Mouse (Mus musculus): ENCODE results near the gene Katna1.

Gene Katna1

GRCm38 (mm10) chr10:7725751-7726500 lies at the start of gene Katna1:
Gene Katna1 (plus strand): TSS chr10:7726000.
- DNase-seq (ENCODE audit: low spot score): peak; percentile 95

GRCm38 (mm10) chr10:7680731-7681301 lies 45.0 kb upstream of the Katna1 start, which contains the start of the genes Pcmt1 and Lats1:
Gene Pcmt1 (minus strand): TSS chr10:7681136.
Gene Lats1 (plus strand): TSS chr10:7681214.
- peak; percentile 88 for DNase-seq (ENCODE audit: low spot score)

- peak; percentile 86 for DNase-seq (ENCODE audit: low spot score)
These were observed 44.3 kb upstream of the Katna1 start for GRCm38 (mm10) chr10:7681343-7682025.

GRCm38 (mm10) chr10:7682249-7682648 lies 43.6 kb upstream of the Katna1 start:
- DNase-seq (ENCODE audit: low spot score): no peak

- no peak for DNase-seq (ENCODE audit: low spot score)
These were observed 38.9 kb upstream of the Katna1 start for GRCm38 (mm10) chr10:7686902-7687301.

DNA sequence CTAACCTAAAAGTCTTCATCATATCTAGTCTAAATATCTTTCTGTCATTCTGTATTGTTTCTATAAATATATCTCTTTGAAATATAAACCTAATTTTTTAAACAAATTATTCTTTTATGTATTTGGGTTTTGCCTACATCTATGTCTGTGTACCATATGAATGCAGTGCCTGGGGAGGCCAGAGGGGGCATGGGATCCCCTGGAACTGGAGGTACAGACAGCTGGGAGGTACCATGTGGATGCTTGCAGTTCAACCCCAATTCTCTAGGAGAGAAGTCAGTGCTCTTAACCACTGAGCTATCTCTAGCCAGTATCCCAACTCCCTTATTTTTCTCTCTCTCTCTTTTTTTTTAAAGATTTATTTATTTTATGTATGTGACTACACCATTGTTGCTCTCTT lies 30.5 kb upstream of the Katna1 start:
- DNase-seq (ENCODE audit: low spot score): no peak

DNA sequence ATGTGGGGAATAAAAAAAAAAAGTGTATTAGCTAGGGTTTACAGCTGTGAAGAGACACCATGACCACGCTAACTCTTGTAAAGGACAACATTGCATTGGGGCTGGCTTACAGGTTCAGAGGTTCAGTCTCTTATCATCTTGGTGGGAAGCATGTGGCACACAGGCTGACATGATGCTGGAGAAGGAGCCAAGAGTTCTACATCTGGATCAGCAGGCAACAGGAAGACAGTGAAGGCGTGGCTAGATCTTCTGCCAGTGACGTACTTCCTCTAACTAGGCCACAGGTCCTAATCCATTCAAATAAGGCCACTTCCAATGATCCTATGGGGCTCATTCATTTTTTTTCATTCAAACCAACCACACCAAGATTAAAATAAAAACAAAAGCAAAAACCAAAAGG lies 25.7 kb upstream of the Katna1 start:
- no peak for DNase-seq (ENCODE audit: low spot score)

DNA sequence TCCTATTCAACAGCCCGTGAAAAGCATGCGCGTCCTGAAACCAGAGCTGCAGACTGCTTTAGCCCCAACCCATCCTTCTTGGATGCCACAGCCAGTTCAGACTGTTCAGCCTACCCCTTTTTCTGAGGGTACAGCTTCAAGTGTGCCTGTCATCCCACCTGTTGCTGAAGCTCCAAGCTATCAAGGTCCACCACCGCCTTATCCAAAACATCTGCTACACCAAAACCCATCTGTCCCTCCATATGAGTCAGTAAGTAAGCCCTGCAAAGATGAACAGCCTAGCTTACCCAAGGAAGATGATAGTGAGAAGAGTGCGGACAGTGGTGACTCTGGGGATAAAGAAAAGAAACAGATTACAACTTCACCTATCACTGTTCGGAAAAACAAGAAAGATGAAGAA lies 23.2 kb upstream of the Katna1 start:
- no peak for DNase-seq (ENCODE audit: low spot score)

GRCm38 (mm10) chr10:7710121-7710520 lies 15.7 kb upstream of the Katna1 start:
- DNase-seq (ENCODE audit: low spot score): no peak

- no peak for DNase-seq (ENCODE audit: low spot score)
These were observed 13.3 kb upstream of the Katna1 start for GRCm38 (mm10) chr10:7712506-7712905.

DNA sequence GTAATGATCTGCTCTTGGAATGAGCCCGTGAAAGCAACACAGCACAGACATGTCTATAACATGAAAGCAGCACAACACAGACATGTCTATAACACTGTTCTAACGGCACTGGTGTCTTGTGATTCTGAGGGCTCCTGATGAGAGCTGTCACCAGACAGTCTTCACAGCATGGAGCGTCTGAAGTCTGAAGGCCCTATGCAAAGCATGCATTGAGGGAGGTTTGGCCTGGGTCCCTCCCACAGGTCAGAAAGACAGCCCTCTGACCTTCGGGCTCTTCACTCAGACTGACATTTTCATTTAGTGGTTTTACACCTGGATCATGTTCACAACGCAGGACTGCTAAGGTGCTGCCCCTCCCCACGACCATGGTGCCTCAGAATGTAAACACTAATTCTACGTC lies 10.7 kb upstream of the Katna1 start:
- DNase-seq (ENCODE audit: low spot score): no peak

GRCm38 (mm10) chr10:7726501-7726812 lies 657 bp downstream of the Katna1 start:
- DNase-seq (ENCODE audit: low spot score): no peak

GRCm38 (mm10) chr10:7727011-7727410 lies 1.2 kb downstream of the Katna1 start:
- no peak for DNase-seq (ENCODE audit: low spot score)

DNA sequence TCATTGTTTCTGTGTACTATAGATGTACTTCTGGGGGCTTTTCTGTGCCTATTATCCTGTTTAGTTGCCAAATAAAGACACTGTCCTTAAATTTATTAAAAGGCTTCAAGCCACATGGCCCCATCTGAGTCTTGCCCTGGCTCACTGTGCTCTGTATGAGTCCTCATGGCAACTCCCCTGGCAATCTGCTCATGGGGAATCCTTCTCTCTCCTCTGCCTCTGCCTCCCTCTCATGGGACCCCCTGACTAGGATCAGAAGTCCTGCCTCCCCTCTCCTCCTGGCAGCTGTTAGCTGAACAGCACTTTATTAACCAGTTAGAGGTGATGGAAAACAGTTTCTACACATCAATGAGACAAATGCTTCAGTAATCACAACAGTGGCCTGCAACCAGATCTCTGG lies 5.8 kb downstream of the Katna1 start:
- DNase-seq (ENCODE audit: low spot score): no peak

GRCm38 (mm10) chr10:7737122-7737521 lies 11.3 kb downstream of the Katna1 start:
- no peak for DNase-seq (ENCODE audit: low spot score)

DNA sequence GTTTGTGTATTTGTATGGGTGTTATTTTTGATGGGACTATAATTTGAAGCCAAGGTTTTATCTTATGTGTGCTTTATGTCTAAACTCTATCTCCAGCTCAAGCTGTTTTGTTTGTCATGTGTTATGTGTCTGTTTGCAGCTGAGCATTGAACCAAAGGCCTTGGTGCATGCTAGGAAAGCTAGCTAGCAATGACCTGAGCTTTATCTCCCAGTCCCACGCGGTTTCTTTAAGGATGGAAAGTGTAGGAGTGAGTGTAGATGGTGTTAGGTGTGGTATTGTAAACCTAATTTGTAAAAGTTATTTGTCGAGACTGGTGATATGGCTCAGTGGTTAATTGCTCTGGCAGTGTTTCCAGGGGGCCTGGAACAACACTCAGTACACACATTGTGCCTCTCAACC lies 12.1 kb downstream of the Katna1 start:
- DNase-seq (ENCODE audit: low spot score): no peak

GRCm38 (mm10) chr10:7745528-7745927 lies 19.7 kb downstream of the Katna1 start:
- peak; percentile 21 for DNase-seq (ENCODE audit: low spot score)

GRCm38 (mm10) chr10:7748752-7749151 lies 23.0 kb downstream of the Katna1 start:
- DNase-seq (ENCODE audit: low spot score): no peak

- no peak for DNase-seq (ENCODE audit: low spot score)
These were observed 31.7 kb downstream of the Katna1 start for GRCm38 (mm10) chr10:7757544-7757943.

DNA sequence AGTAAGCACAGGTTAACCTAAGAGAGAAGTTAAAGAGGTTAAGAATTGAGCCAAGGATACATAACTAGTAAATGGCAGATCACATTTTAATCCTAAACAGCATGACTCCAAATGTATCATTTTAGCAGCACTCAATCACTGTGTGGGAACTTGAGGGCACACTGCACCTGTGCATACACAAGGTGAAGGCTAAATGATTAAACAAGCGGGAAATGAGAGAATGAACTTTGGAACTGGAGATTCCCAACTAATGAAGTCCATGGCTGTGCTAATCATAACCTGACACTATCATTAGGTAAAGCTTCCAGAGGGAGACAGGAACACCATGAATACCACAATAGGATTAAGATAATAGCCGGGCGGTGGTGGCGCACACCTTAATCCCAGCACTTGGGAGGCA lies 46.5 kb downstream of the Katna1 start:
- DNase-seq (ENCODE audit: low spot score): no peak

DNA sequence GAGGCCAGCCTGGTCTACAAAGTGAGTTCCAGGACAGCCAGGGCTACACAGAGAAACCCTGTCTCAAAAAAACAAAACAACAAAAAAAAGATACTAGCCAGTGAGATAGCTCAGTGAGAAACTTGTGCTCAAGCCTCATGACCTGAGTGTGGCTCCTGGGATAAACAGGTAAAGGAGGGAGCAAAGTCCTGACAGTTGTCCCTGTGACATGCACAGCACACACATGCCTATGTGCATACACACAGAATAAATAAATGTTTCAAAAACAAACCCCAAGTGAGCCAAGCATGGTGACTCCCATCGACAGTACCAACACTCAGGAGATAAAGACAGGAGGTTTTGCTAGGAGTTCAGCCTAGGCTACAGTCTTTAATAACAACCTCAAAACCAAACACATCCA lies 47.0 kb downstream of the Katna1 start:
- no peak for DNase-seq (ENCODE audit: low spot score)

- no peak for DNase-seq (ENCODE audit: low spot score)
These were observed 49.6 kb downstream of the Katna1 start for GRCm38 (mm10) chr10:7775421-7775820.

DNA sequence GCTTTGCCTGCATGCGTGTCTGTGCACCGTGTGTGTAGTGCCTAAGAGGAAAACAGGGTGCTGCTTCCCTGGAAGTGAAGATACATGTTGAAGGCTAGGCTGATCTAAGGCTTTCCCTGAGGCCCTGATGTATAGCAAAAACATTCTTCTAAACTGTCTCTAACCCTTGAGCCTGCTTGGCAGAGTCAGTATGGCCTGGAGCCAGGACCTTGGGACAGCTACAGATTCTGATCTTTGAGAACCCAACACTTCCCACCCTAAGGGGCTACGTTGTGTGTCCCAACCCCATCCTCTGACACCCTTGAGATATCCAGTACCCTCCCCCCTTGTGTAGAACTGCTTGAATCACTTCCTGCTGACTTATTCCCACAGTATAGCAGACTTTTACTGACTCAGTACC lies 52.6 kb downstream of the Katna1 start:
- no peak for DNase-seq (ENCODE audit: low spot score)
